Mouse (Mus musculus): Measurements from ENCODE around the gene Jun.
A peak's percentile ranks its signal among the peaks of the same experiment; 100 is the strongest.

Jun gene

DNA sequence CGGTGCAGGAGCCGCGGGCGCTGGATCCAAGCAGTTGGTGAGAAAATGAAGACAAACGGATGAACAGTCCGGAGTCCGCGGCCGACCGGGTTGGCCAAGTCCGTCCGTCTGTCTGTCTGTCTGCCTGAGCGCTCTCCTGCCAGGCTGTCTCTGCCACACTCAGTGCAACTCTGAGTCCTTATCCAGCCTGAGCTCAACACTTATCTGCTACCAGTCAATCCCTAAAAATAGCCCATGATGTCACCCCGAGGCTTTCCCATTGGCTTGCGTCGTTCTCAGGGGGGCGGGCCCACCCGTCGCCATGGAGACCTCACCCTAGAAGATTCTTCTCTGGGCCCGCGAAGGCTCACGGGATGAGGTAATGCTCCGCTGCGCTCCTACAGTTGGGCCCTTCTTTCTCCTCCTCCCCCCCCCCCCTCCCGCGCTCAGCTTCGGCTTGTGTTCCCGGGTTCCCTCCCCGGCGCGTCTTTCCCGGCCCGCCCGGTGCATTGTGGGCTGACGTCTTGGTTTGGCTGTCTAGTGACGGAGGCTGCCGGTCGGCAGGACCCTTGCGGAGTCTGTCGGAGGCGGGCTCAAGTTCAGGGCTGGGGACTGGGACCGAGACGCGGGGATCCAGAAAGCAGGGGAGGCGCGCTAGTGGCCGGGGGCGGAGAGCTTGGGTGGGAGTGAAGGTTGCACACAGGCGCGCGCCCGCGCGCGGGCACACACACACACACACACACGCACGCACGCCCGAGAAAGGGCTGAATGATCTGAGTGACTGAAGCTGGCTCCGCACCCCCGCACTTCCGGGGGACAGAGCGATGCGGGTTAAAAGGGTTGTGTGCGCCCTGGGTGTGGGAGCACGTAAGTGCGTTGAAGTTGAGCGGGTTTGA, at the start of gene Jun:
Gene Jun, minus strand, starts transcription at position 198 of the 875 bp plus-strand sequence.
- DNase-seq (ENCODE audit: low read depth, low spot score) = peak; percentile 99

DNA sequence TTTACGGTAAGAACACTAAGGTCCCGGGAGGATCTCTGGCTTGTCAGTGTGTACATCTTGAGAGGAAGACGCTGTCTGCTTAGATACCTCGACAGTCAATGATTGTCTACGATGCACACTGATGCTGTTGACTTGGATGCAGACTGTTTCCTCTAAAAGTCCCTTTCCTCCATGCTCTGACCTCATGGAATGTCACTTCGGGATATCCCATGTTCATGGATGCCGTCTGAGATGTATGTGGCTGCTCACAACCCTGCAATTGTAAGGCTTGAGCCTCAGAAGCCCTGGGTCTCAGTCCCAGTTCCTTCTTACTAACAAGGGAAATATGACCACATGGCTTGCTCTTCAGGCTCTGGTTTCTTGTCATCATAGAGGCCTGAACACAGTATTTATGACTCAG, 49.7 kb upstream of the Jun start:
- no peak for DNase-seq (ENCODE audit: low read depth, low spot score)

DNA sequence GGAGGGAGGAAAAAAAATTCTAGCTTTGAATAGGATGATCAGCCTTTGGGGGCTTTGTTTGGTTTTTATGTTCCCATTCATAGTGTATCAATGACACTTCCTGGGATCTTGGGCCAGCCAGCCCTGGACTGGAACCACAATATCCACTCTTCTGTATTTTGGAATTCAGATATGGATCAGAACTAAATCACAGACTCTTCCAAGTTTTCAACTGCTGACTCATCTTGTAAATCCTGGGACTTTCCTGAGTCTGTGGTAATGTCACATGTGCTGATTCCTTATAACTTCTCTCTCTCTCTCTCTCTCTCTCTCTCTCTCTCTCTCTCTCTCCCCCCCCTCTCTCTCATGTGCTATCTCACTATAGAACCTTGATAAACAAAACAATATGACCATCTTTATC, 48.7 kb upstream of the Jun start:
- no peak for DNase-seq (ENCODE audit: low read depth, low spot score)

DNA sequence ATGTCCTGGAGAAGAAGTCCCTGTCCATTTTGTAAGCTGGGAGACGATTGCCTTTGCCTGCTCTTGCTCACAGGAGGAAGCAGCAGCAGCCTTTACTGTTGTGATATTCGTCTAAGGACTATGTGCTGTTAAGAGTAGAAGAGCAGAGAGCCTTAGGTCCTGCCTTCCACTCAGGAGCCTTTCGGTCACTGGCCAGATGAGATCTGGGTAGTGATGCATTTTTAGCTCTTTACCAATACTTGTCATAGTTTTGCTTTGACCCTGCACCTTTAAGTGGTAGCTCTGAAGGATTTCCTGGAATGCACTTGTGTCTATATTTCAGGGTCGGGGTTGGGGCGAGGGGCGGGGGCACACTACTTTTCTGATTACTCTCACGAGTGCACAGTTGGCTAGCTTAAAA, 47.4 kb upstream of the Jun start:
- no peak for DNase-seq (ENCODE audit: low read depth, low spot score)

GRCm38 (mm10) chr4:95098722-95099097, 46.7 kb upstream of the Jun start:
- no peak for DNase-seq (ENCODE audit: low read depth, low spot score)

DNA sequence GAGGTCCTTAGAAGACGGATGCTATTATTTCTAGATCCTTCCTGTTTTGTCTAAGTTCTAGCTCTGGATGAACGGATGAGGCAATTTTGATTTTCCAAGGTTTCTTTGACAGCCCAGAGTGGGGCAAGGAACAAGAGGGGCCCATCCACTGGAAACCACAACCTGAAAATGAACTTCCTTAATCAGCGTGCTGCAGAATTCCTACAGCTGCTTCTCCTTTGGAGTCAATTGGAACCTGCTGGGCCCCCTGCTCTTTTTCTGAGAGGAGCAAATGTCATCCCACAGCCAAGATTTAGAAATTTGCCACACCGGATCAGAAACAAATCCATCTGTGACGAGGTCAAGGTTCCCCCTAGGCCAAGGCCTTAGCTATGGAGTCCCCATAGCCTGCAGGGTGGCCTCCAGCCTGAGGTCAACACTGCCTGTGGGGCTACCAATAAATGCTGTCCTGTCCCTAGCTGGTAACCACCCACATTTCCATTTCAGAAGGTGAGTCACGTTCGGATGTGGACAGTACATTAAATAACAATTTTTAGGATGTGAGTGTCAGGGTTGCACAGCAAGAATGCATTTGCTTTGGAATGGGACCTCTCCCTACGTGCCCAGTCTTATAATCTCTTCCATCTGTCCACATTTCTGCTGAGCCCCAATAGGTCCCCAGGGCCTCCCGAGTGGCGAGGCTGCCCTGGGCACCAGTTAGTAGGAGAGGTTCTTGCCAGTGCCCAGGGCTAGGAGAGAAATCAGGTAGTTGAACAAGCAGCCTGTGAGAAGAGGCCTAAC, 46.1 kb upstream of the Jun start:
- peak; percentile 45 for DNase-seq (ENCODE audit: low read depth, low spot score)

GRCm38 (mm10) chr4:95096731-95097130, 44.7 kb upstream of the Jun start:
- DNase-seq (ENCODE audit: low read depth, low spot score) = no peak

DNA sequence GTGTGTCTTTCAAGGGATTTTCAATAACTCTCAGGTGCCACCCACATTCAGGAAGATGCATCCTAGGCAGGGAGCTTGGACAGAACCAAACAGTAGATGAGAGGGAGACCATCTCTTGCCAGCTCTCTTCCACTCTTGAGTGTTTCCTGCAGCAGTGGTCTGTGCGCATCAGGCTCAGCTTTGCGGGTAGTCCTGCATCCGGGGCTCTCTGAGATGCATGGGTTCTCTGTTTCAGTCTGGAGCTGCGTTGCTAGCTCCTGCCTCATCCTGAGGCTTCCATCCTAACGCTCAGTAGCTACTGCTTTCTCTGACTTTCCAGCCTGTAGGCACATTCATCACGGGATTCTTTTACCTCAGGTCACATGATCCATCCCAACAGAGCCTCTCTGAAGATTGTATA, 43.9 kb upstream of the Jun start:
- DNase-seq (ENCODE audit: low read depth, low spot score) = no peak

GRCm38 (mm10) chr4:95095355-95095754, 43.3 kb upstream of the Jun start:
- no peak for DNase-seq (ENCODE audit: low read depth, low spot score)

GRCm38 (mm10) chr4:95094700-95095113, 42.7 kb upstream of the Jun start:
- DNase-seq (ENCODE audit: low read depth, low spot score) = no peak

- no peak for DNase-seq (ENCODE audit: low read depth, low spot score)
Measured at GRCm38 (mm10) chr4:95093615-95094014, 41.6 kb upstream of the Jun start.

- no peak for DNase-seq (ENCODE audit: low read depth, low spot score)
Measured at GRCm38 (mm10) chr4:95092516-95092915, 40.5 kb upstream of the Jun start.

- DNase-seq (ENCODE audit: low read depth, low spot score) = no peak
Measured at GRCm38 (mm10) chr4:95091536-95091935, 39.5 kb upstream of the Jun start.

DNA sequence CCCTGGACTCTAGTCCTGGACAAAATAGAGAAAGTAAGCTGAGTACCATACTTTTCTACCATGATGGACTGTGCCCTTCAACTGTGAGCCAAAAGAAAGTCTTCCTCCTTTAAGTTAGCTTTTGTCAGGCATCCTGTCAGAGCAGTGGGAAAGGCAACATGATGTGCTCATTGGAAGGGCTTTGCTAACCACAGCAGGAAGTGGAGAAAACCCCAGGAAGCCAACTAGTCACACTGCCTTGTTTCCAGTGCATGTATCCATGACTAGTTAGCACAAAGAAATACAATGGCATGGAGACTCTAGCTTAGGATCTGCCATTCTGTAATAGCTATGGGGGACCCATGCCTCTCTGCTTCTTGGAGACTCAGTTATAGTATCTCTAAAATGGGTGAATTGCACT, 37.9 kb upstream of the Jun start:
- DNase-seq (ENCODE audit: low read depth, low spot score) = no peak

- no peak for DNase-seq (ENCODE audit: low read depth, low spot score)
Measured at GRCm38 (mm10) chr4:95089053-95089452, 37.0 kb upstream of the Jun start.

DNA sequence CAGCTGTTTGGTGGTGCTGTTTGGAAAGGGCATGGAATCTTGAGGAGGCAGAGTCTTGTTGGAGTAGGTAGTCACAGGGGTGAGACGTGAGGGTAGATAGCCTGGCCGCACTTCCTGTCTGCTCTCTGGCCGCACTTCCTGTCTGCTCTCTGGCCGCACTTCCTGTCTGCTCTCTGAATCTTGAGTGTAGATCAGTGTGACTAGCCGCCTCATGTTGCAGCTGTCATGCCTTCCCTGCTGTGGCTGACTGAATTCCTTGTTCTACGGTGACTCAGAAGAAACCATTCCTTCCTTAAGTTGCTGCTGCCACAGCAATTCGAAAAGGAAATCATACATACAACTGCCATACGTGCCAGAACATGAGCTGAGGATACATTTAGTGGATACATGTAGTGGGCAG, 31.9 kb upstream of the Jun start:
- DNase-seq (ENCODE audit: low read depth, low spot score) = no peak

- DNase-seq (ENCODE audit: low read depth, low spot score) = no peak
Measured at GRCm38 (mm10) chr4:95083191-95083729, 31.2 kb upstream of the Jun start.

- no peak for DNase-seq (ENCODE audit: low read depth, low spot score)
Measured at GRCm38 (mm10) chr4:95082481-95083088, 30.6 kb upstream of the Jun start.

GRCm38 (mm10) chr4:95081632-95082031, 29.6 kb upstream of the Jun start:
- DNase-seq (ENCODE audit: low read depth, low spot score) = no peak

- DNase-seq (ENCODE audit: low read depth, low spot score) = no peak
Measured at GRCm38 (mm10) chr4:95078625-95079024, 26.6 kb upstream of the Jun start.

DNA sequence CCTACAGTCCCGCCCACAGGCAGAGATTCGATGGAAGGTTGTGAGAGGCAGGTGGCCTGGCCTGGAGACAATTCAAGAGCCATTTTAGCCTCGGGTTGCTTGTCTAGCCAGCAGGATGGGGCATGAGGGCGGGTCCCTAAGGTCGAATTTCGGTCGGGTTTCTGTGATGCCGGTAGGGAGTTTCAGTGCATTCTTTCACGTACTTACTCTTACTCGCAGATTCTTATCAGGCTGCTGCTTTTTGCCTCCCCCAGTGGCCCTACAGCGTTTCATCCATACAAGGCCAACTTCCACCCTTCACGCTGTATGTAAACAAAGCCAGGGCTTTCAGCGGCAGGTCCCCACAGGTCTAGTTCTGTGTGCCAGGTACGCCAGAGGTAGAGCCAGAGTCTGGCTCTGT, 24.3 kb upstream of the Jun start:
- no peak for DNase-seq (ENCODE audit: low read depth, low spot score)

- DNase-seq (ENCODE audit: low read depth, low spot score) = no peak
Measured at GRCm38 (mm10) chr4:95075591-95076002, 23.6 kb upstream of the Jun start.
